Mouse (Mus musculus) heart, embryonic 10.5 days (tissue): ENCODE data around the gene Gpr82. TPM values are rescaled to one million over a fixed set of nuclear protein-coding genes. Genes with fewer than 3 reads are reported as not detected.

ENCODE experiments used
- microRNA-seq: library from miRNA; unstranded; fragments of <30 nt; microRNA quantifications from one replicate; pipeline ENCODE4, GENCODE M21; 2017
- polyA plus RNA-seq: library from polyadenylated mRNA; unstranded; fragments of >200 nt; fragmentation: Nextera tagmentation; extraction: Ambion mirVana; gene quantifications from 2 replicates; pipeline ENCODE4 v1.2.1, GENCODE M21; 2016

The Gpr82 gene
- polyA plus RNA-seq, 1 experiment from 2014 or later, result 0.20 TPM

Small RNA genes within 50 kb of the gene (microRNA-seq; reads per million reads assigned to microRNA genes)
- gene Gm25246, result not detected

Other genes starting within 250 kb of the Gpr82 start
- gene Nyx, start 195.3 kb upstream of the Gpr82 start, polyA plus RNA-seq, result 0.03 and 0.06 TPM in 2 replicates
- 0.12 and 0.64 TPM in 2 replicates for gene Gpr34, start 29.3 kb upstream of the Gpr82 start, polyA plus RNA-seq
- 5.9 and 6.4 TPM in 2 replicates for gene Cask, start 190.0 kb downstream of the Gpr82 start, polyA plus RNA-seq